Mouse (Mus musculus): ENCODE measurements around the gene Hoxc10.

DNA sequence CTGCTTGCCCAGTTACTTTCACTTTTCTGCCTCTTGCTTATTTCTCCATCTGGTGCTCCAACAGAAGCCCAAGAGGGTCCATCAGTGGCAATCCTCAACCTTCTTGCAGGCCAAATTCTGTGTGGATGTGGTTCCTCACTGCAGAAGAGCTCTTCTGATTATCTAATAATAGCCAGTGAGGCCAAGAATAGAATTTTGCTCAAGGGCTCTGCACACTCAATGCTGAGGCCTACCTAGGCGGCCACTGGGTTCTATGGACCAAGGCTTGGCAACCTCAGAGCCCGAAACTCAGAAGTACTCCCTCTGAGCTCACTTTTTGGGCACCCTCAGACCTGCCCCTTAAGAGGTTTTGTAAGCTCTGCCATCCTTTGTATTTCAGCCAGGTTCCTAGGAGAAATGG, 34.8 kb downstream of the Hoxc10 start:
- TF ChIP-seq CTCF (IDR thresholded peaks at IDR 0.05; ENCODE audit: low read depth) (no peak), EP300 (IDR thresholded peaks at IDR 0.05; ENCODE audit: low read depth) (no peak)

All from heart, postnatal 0 days (tissue).